Mouse (Mus musculus) ES-E14 (cell line): ENCODE data around the gene Itsn1. TPM values are rescaled to one million over a fixed set of nuclear protein-coding genes. Genes with fewer than 3 reads are reported as not detected.

Experiments
- DNase-seq: peaks from one replicate; pipeline ENCODE4 v3.0.0-alpha.2; 2013; ENCODE audit warnings: low read depth, low spot score
- H3K27ac ChIP-seq: 2 replicates; pipeline ENCODE4 v1.5.1; 2012; ENCODE audit warnings: low read depth, mild to moderate bottlenecking, low read length, moderate library complexity, mixed read lengths; ENCODE audit not compliant: poor library complexity, insufficient read depth, severe bottlenecking
- H3K36me3 ChIP-seq: 2 replicates; pipeline ENCODE4 v1.6.1; 2012; ENCODE audit warnings: mild to moderate bottlenecking, low read length, moderate library complexity, mixed read lengths; ENCODE audit not compliant: control insufficient read depth, poor library complexity, insufficient read depth, severe bottlenecking
- H3K4me1 ChIP-seq, 2 experiments: fragments of 150-350 bp in 1 of 2; sonication (generic) in 1 of 2; 2 replicates each; pipeline ENCODE4 v1.6.1; 2012; ENCODE audit warnings: low read length in 2 of 2, mild to moderate bottlenecking in 1 of 2, mixed read lengths in 1 of 2; ENCODE audit not compliant: control insufficient read depth in 2 of 2, insufficient read depth in 2 of 2, poor library complexity in 1 of 2
- H3K4me3 ChIP-seq, 2 experiments: fragments of 150-350 bp in 1 of 2; sonication (generic) in 1 of 2; 2 replicates each; pipeline ENCODE4 v1.5.1; 2012; ENCODE audit warnings: low read length in 2 of 2, low read depth in 1 of 2, mild to moderate bottlenecking in 1 of 2, mixed read lengths in 1 of 2; ENCODE audit not compliant: insufficient read depth in 1 of 2, poor library complexity in 1 of 2, severe bottlenecking in 1 of 2
- H3K9ac ChIP-seq: 2 replicates; pipeline ENCODE4 v1.6.1; 2012; ENCODE audit warnings: low read depth, mild to moderate bottlenecking, low read length, mixed read lengths; ENCODE audit not compliant: poor library complexity, insufficient read depth, severe bottlenecking
- H3K9me3 ChIP-seq: fragments of 150-350 bp; sonication (generic); 2 replicates; pipeline ENCODE4 v1.6.1; 2012; ENCODE audit warnings: low read depth, mild to moderate bottlenecking, low read length; ENCODE audit not compliant: control insufficient read depth, insufficient read depth
- CHD2 ChIP-seq: IDR thresholded peaks from 2 replicates; pipeline ENCODE4 v1.6.1; 2014; ENCODE audit warnings: mild to moderate bottlenecking, low read depth, low read length, inconsistent platforms
- HCFC1 ChIP-seq: IDR thresholded peaks from 2 replicates; pipeline ENCODE4 v1.6.1; 2012; ENCODE audit warnings: low read length, inconsistent platforms, borderline replicate concordance; ENCODE audit not compliant: insufficient read depth
- MAFK ChIP-seq: IDR thresholded peaks from 2 replicates; pipeline ENCODE4 v1.6.1; 2014; ENCODE audit warnings: mild to moderate bottlenecking, low read depth, low read length, inconsistent platforms; ENCODE audit not compliant: insufficient read depth
- ZC3H11A ChIP-seq: IDR thresholded peaks from 2 replicates; pipeline ENCODE4 v1.6.1; 2012; ENCODE audit warnings: low read depth, mild to moderate bottlenecking, inconsistent platforms, low read length, borderline replicate concordance
- ZNF384 ChIP-seq: IDR thresholded peaks from 2 replicates; pipeline ENCODE4 v1.6.1; 2012; ENCODE audit warnings: low read depth, low read length, inconsistent platforms
- in situ Hi-C, 2 experiments: fragments of 600-800 bp; cut with MboI; formaldehyde crosslinking; loops; one replicate each; pipeline ENCODE4 v1.15.1; 2025; ENCODE audit warnings: low sequenced_read_pairs in 2 of 2, inconsistent platforms in 1 of 2; ENCODE audit not compliant: unreplicated experiment in 2 of 2
- total RNA-seq: library from RNA; depleted of rRNA; stranded (reverse); fragments of 300-350 nt; gene quantifications from 2 replicates; pipeline ENCODE4 v1.2.3, GENCODE M21; 2012

Itsn1 gene
- total RNA-seq, 1 experiment: 28.6 TPM

GRCm38 (mm10) chr16:91919056-91919455 lies 190.0 kb downstream of the Itsn1 start:
- in situ Hi-C loops: loop anchor here (25.0 kb wide), 1 partner anchor 207 kb away; no protein-coding TSS in a partner anchor
- Histone ChIP-seq H3K27ac (no peak overlapping the region), H3K4me1 (peaks cover 3 to 7% of the 10 kb centered on the region in 2 experiments; a peak in 3 of 4 replicates)

DNA sequence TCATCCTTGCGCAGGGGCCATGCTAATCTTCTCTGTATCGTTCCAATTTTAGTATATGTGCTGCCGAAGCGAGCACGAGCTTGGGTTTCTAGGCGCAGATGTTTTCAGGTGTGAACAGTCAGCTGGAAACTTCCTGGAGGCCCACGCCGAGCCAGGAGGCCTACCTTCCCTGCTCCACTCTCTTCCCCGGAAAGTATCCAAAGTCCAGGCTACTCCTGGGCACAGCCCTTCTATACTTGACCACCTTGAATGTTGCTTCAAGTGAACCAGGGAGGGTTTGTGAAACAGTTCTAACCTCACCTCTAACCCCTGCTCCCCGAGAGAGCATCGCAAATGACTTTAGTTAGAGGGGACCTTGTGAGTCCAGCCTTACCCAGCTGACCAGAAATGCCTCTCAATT lies 192.3 kb downstream of the Itsn1 start:
- no peak for DNase-seq
- Histone ChIP-seq H3K9ac (no peak overlapping the region), H3K36me3 (peaks cover 29% of the 10 kb centered on the region), H3K9me3 (no peaks in the 10 kb centered on the region), H3K4me1 (peaks cover 3 to 10% of the 10 kb centered on the region in 2 experiments; a peak in 3 of 4 replicates), H3K4me3 (no peak overlapping the region), H3K27ac (no peak overlapping the region)
- TF ChIP-seq CHD2: no peak
- TF ChIP-seq MAFK: no peak
- no peak for TF ChIP-seq HCFC1
- TF ChIP-seq ZNF384: no peak
- TF ChIP-seq ZC3H11A: no peak
- in situ Hi-C loops: loop anchor here (25.0 kb wide), 1 partner anchor 209 kb away; no protein-coding TSS in a partner anchor

More at GRCm38 (mm10) chr16:91919056-91919455, 190.0 kb downstream of the Itsn1 start:
- no peak for TF ChIP-seq HCFC1
- no peak for TF ChIP-seq MAFK
- TF ChIP-seq ZNF384: no peak
- no peak for TF ChIP-seq ZC3H11A
- TF ChIP-seq CHD2: no peak
- Histone ChIP-seq H3K9ac (no peak overlapping the region), H3K4me3 (no peak overlapping the region), H3K9me3 (no peaks in the 10 kb centered on the region), H3K36me3 (peaks cover 8% of the 10 kb centered on the region)
- no peak for DNase-seq

DNA sequence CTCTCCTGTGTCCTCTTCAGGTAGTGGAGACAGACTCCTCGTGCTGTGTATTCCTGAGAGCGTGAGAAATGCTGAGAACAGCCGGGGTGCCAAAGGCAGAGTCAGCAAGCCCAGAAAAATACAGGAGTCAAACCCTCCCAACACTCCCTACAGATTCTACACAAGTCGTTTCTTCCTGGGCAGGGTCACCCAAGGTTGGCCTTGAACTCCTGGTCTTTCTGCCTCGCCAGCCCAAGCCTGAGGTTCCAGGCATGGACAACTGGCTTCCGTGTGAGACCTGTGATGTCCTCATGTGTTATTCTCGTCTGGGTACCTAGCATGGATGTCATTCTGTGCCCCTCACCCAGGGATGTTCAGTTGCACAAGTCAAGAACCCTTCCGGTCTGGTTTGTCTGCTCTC lies 193.9 kb downstream of the Itsn1 start:
- H3K9me3 ChIP-seq: no peaks in the 10 kb centered on the region
- peaks cover 0 to 10% of the 10 kb centered on the region in 2 experiments; a peak in 2 of 4 replicates for H3K4me1 ChIP-seq
- in situ Hi-C loops: loop anchor here (25.0 kb wide), 1 partner anchor 211 kb away; no protein-coding TSS in a partner anchor
- H3K36me3 ChIP-seq: peaks cover 44% of the 10 kb centered on the region
- DNase-seq: no peak
- no peak overlapping the region for H3K27ac ChIP-seq
- H3K9ac ChIP-seq: no peak overlapping the region
- TF ChIP-seq ZC3H11A: no peak
- no peak overlapping the region for H3K4me3 ChIP-seq

- peaks cover 57% of the 10 kb centered on the region for H3K36me3 ChIP-seq
- no peak overlapping the region for H3K27ac ChIP-seq
- in situ Hi-C loops: loop anchor here (25.0 kb wide), 1 partner anchor 212 kb away; no protein-coding TSS in a partner anchor
- H3K4me1 ChIP-seq: peaks cover 0 to 4% of the 10 kb centered on the region in 2 experiments; a peak in 1 of 4 replicates
- H3K9ac ChIP-seq: no peak overlapping the region
- TF ChIP-seq CHD2 (no peak), MAFK (no peak), ZNF384 (no peak), HCFC1 (no peak), ZC3H11A (no peak)
- no peaks in the 10 kb centered on the region for H3K9me3 ChIP-seq
- no peak for DNase-seq
- no peak overlapping the region for H3K4me3 ChIP-seq
Observed at GRCm38 (mm10) chr16:91924426-91924825, 195.3 kb downstream of the Itsn1 start.

GRCm38 (mm10) chr16:91927911-91928630 lies 199.0 kb downstream of the Itsn1 start:
- Histone ChIP-seq H3K4me1 (peaks cover 0 to 5% of the 10 kb centered on the region in 2 experiments; a peak in 2 of 4 replicates), H3K36me3 (peaks cover 59% of the 10 kb centered on the region), H3K9me3 (no peaks in the 10 kb centered on the region), H3K4me3 (no peak overlapping the region), H3K9ac (no peak overlapping the region), H3K27ac (no peak overlapping the region)
- in situ Hi-C loops: loop anchor here in 1 of 2 experiments (25.0 kb wide), 1 partner anchor 534 kb away; the partner anchor contains the start of gene Rcan1
- no peak for TF ChIP-seq ZC3H11A
- TF ChIP-seq HCFC1: no peak
- TF ChIP-seq CHD2: no peak
- TF ChIP-seq MAFK: no peak
- TF ChIP-seq ZNF384: no peak
- DNase-seq: no peak
